Mouse (Mus musculus) embryonic facial prominence, embryonic 14.5 days (tissue): ENCODE results near the gene L3hypdh. TPM values are rescaled to one million over a fixed set of nuclear protein-coding genes. Genes with fewer than 3 reads are reported as not detected.
A peak's percentile ranks its signal among the peaks of the same experiment; 100 is the strongest.
"Not testable (repeated sequence)": the region's sequence is repeated elsewhere in the genome, so short reads cannot be mapped to it uniquely, and the experiment has no call there.

ENCODE experiments used
- ATAC-seq: fragments of 200-750 bp; cut with Nextera tagmentation; 2 replicates; pipeline ENCODE4 v1.8.0; 2017; ENCODE audit warnings: low read depth, moderate number of reproducible peaks, moderate TSS enrichment
- DNase-seq: peaks from one replicate; pipeline ENCODE4 v3.0.0-alpha.2; 2015; ENCODE audit warnings: low spot score
- H3K27ac ChIP-seq: fragments of 300-500 bp; sonication (generic); replicated peaks from 2 replicates; pipeline ENCODE4 v1.5.1; 2014; ENCODE audit warnings: low read depth, mild to moderate bottlenecking, low read length, moderate library complexity
- H3K27me3 ChIP-seq: fragments of 300-500 bp; sonication (generic); replicated peaks from 2 replicates; pipeline ENCODE4 v1.6.1; 2014; ENCODE audit warnings: low read length; ENCODE audit not compliant: control insufficient read depth, insufficient read depth
- H3K36me3 ChIP-seq: fragments of 300-500 bp; sonication (generic); 2 replicates; pipeline ENCODE4 v1.6.1; 2014; ENCODE audit warnings: low read length, mixed read lengths; ENCODE audit not compliant: control insufficient read depth, insufficient read depth
- H3K4me1 ChIP-seq: fragments of 300-500 bp; sonication (generic); 2 replicates; pipeline ENCODE4 v1.6.1; 2014; ENCODE audit warnings: antibody characterized with exemption, low read length; ENCODE audit not compliant: control insufficient read depth, insufficient read depth
- H3K4me2 ChIP-seq: fragments of 300-500 bp; sonication (generic); 2 replicates; pipeline ENCODE4 v1.6.1; 2014; ENCODE audit warnings: low read depth, mild to moderate bottlenecking, low read length, moderate library complexity, mixed read lengths
- H3K4me3 ChIP-seq: fragments of 300-500 bp; sonication (generic); 2 replicates; pipeline ENCODE4 v1.5.1; 2014; ENCODE audit warnings: low read depth, mild to moderate bottlenecking, low read length
- H3K9ac ChIP-seq: fragments of 300-500 bp; sonication (generic); 2 replicates; pipeline ENCODE4 v1.6.1; 2014; ENCODE audit warnings: low read depth, mild to moderate bottlenecking, low read length, moderate library complexity, mixed read lengths
- H3K9me3 ChIP-seq: fragments of 300-500 bp; sonication (generic); 2 replicates; pipeline ENCODE4 v1.6.1; 2016; ENCODE audit warnings: low read length; ENCODE audit not compliant: control insufficient read depth
- WGBS: fragments of 180-500 bp; shearing (Covaris S2); extraction: QIAGEN DNeasy Blood & Tissue Kit; methylation state at CpG from one replicate; pipeline ENCODE4 v1.1.7; 2014; 5-methylcytosine and 5-hydroxymethylcytosine counted together
- polyA plus RNA-seq: library from polyadenylated mRNA; unstranded; fragments of >200 nt; fragmentation: Nextera tagmentation; extraction: Ambion mirVana; gene quantifications from 2 replicates; pipeline ENCODE4 v1.2.1, GENCODE M21; 2014

L3hypdh gene
- polyA plus RNA-seq, 1 experiment from 2014 or later: 18.6 TPM

GRCm38 (mm10) chr12:72070327-72071269 lies 14.6 kb downstream of the L3hypdh start, which contains the start of gene Gpr135:
TSS of gene Gpr135 (minus strand) at chr12:72071125.
- H3K27ac ChIP-seq: no peak within 1 kb of the TSS; the same call in 1 of the 2 replicates
- peak within 1 kb of the TSS; percentile 99 for H3K4me2 ChIP-seq
- peaks cover 4% of the 10 kb centered on the region for H3K4me1 ChIP-seq
- peak; percentile 90 for DNase-seq
- 0 out of 2 replicates have a peak, but pooled peaks cover 3% of the 10 kb centered on the region for H3K9me3 ChIP-seq
- peak within 1 kb of the TSS; percentile 72 for H3K4me3 ChIP-seq
- H3K36me3 ChIP-seq: peaks cover 15% of the 10 kb centered on the region; the same call in 1 of the 2 replicates
- peaks cover 27% of the 10 kb centered on the region for H3K27me3 ChIP-seq
- H3K9ac ChIP-seq: peak within 1 kb of the TSS; percentile 70
- under 1% methylated on average over 49 of the region's 94 CpGs for WGBS
- ATAC-seq: peak; percentile 94

- H3K27me3 ChIP-seq: peaks cover 27% of the 10 kb centered on the region
- peak overlapping the region; percentile 72 for H3K4me3 ChIP-seq
- H3K9ac ChIP-seq: peak overlapping the region; percentile 70
- ATAC-seq (peak; percentile 46; the same call in 1 of the 2 replicates), DNase-seq (no peak)
- H3K4me1 ChIP-seq: peaks cover 4% of the 10 kb centered on the region
- WGBS: 8% methylated on average over 32 of the region's 40 CpGs
- peak overlapping the region; percentile 99 for H3K4me2 ChIP-seq
- H3K9me3 ChIP-seq: 0 out of 2 replicates have a peak, but pooled peaks cover 3% of the 10 kb centered on the region
- no peak overlapping the region for H3K27ac ChIP-seq
- H3K36me3 ChIP-seq: peaks cover 10% of the 10 kb centered on the region; the same call in 1 of the 2 replicates
Measured at GRCm38 (mm10) chr12:72069626-72070326, 15.5 kb downstream of the L3hypdh start.

GRCm38 (mm10) chr12:72057780-72058179 lies 27.5 kb downstream of the L3hypdh start:
- Histone ChIP-seq H3K9ac (no peak overlapping the region), H3K27ac (no peak overlapping the region), H3K4me2 (no peak overlapping the region), H3K4me3 (no peak overlapping the region), H3K36me3 (no peaks in the 10 kb centered on the region), H3K27me3 (no peaks in the 10 kb centered on the region), H3K9me3 (no peaks in the 10 kb centered on the region), H3K4me1 (no peaks in the 10 kb centered on the region)
- DNase-seq (no peak), ATAC-seq (no peak)
- 92% methylated on average over 1 of the region's 1 CpGs for WGBS

- H3K9me3 ChIP-seq: 0 out of 2 replicates have a peak, but pooled peaks cover 4% of the 10 kb centered on the region
- H3K9ac ChIP-seq: no peak overlapping the region
- no peaks in the 10 kb centered on the region for H3K27me3 ChIP-seq
- ATAC-seq (no peak), DNase-seq (no peak)
- no peaks in the 10 kb centered on the region for H3K4me1 ChIP-seq
- no peaks in the 10 kb centered on the region for H3K36me3 ChIP-seq
- 34% methylated on average over 6 of the region's 6 CpGs for WGBS
- H3K4me3 ChIP-seq: no peak overlapping the region
- H3K4me2 ChIP-seq: no peak overlapping the region
- no peak overlapping the region for H3K27ac ChIP-seq
Measured at GRCm38 (mm10) chr12:72053851-72054250, 31.4 kb downstream of the L3hypdh start.

GRCm38 (mm10) chr12:72053303-72053702 lies 31.9 kb downstream of the L3hypdh start:
- H3K27me3 ChIP-seq: no peaks in the 10 kb centered on the region
- WGBS: 38% methylated on average over 6 of the region's 6 CpGs
- no peak overlapping the region for H3K9ac ChIP-seq
- no peak overlapping the region for H3K4me2 ChIP-seq
- 0 out of 2 replicates have a peak, but pooled peaks cover 4% of the 10 kb centered on the region for H3K9me3 ChIP-seq
- H3K36me3 ChIP-seq: no peaks in the 10 kb centered on the region
- DNase-seq (peak; percentile 24), ATAC-seq (no peak)
- no peak overlapping the region for H3K4me3 ChIP-seq
- no peak overlapping the region for H3K27ac ChIP-seq
- H3K4me1 ChIP-seq: no peaks in the 10 kb centered on the region

GRCm38 (mm10) chr12:72052571-72052970 lies 32.7 kb downstream of the L3hypdh start:
- no peak for DNase-seq
- WGBS: 83% methylated on average over 6 of the region's 6 CpGs
- no peak for ATAC-seq

GRCm38 (mm10) chr12:72050821-72051220 lies 34.4 kb downstream of the L3hypdh start:
- no peak overlapping the region for H3K27ac ChIP-seq
- 0 out of 2 replicates have a peak, but pooled peaks cover 4% of the 10 kb centered on the region for H3K9me3 ChIP-seq
- H3K4me1 ChIP-seq: no peaks in the 10 kb centered on the region
- no peaks in the 10 kb centered on the region for H3K27me3 ChIP-seq
- no peaks in the 10 kb centered on the region for H3K36me3 ChIP-seq
- ATAC-seq (no peak), DNase-seq (no peak)
- H3K4me3 ChIP-seq: no peak overlapping the region
- H3K4me2 ChIP-seq: no peak overlapping the region
- 85% methylated on average over 4 of the region's 4 CpGs for WGBS
- no peak overlapping the region for H3K9ac ChIP-seq

More at GRCm38 (mm10) chr12:72052571-72052970, 32.7 kb downstream of the L3hypdh start:
- Histone ChIP-seq H3K4me3 (no peak overlapping the region), H3K36me3 (no peaks in the 10 kb centered on the region), H3K27ac (no peak overlapping the region), H3K9me3 (0 out of 2 replicates have a peak, but pooled peaks cover 4% of the 10 kb centered on the region), H3K4me1 (no peaks in the 10 kb centered on the region), H3K9ac (no peak overlapping the region), H3K27me3 (no peaks in the 10 kb centered on the region), H3K4me2 (no peak overlapping the region)

GRCm38 (mm10) chr12:72050156-72050555 lies 35.1 kb downstream of the L3hypdh start:
- not testable (repeated sequence) for H3K27ac ChIP-seq, H3K4me1 ChIP-seq, ATAC-seq

More at GRCm38 (mm10) chr12:72050156-72050555, 35.1 kb downstream of the L3hypdh start:
- not testable (repeated sequence) for H3K9ac ChIP-seq, H3K36me3 ChIP-seq, H3K27me3 ChIP-seq, H3K4me3 ChIP-seq, H3K9me3 ChIP-seq, DNase-seq, H3K4me2 ChIP-seq
- 84% methylated on average over 5 of the region's 5 CpGs for WGBS
